Mouse (Mus musculus): ENCODE results near the gene Mef2c. TPM values are rescaled to one million over a fixed set of nuclear protein-coding genes. Genes with fewer than 3 reads are reported as not detected.

Gene Mef2c
- polyA plus RNA-seq, 1 experiment, result 308 TPM

DNA sequence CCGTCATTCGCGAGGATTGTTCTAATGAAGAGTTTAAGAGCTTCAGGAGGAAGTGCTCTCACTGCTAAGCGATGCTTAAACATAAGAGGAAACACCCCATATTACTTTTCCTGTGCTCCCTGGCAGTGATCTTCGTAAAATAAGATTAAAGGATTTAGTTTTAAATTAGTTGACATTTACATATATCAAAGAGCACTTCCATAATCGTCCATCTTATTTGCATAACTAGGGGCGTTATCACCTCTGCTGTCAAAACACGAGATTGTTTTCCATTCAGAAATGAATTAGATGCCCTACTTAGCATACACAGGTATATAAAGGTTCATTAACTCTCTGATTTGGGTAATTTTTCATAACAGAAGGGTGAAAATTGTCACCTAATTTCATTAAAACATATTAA, 71.0 kb downstream of the Mef2c start:
- no peak for TF ChIP-seq CTCF (IDR thresholded peaks at IDR 0.05; ENCODE audit: extremely low read depth, insufficient read depth, low read length)
- no peak for TF ChIP-seq POLR2A (IDR thresholded peaks at IDR 0.05; ENCODE audit: extremely low read depth, insufficient read depth, low read length)
- Histone ChIP-seq H3K4me3 (ENCODE audit: insufficient read depth, low read length) (no peak overlapping the region), H3K27ac (ENCODE audit: insufficient read depth, low read length) (0 out of 2 replicates have a peak overlapping the region, but pooled peaks have one; percentile 9), H3K4me1 (ENCODE audit: control insufficient read depth, insufficient read depth, low read length) (peaks cover 12% of the 10 kb centered on the region)

GRCm38 (mm10) chr13:83579410-83579809, 75.6 kb downstream of the Mef2c start:
- TF ChIP-seq CTCF (IDR thresholded peaks at IDR 0.05; ENCODE audit: extremely low read depth, insufficient read depth, low read length), result no peak
- H3K4me1 ChIP-seq (ENCODE audit: control insufficient read depth, insufficient read depth, low read length), result peaks cover 9% of the 10 kb centered on the region; the same call in 1 of the 2 replicates
- no peak overlapping the region for H3K27ac ChIP-seq (ENCODE audit: insufficient read depth, low read length)
- H3K4me3 ChIP-seq (ENCODE audit: insufficient read depth, low read length), result no peak overlapping the region

DNA sequence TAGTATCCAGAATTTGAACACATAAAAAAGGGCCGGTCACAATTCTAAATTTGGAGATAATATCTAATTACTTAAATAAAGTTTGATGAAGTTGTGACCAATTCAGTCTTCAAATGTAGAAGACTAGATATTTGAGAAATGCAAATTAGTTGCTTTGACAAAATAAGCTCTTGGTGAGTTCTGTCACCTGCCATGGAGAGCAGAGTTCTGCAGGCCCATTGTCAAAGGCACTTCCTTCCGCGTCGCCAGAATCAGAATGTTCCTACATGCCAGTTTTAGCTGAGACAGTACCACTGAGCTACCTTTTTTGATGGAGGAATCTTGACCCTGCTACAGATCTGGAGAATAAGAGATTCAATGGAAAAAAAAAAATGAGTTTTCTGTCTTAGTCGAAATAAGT, 77.0 kb downstream of the Mef2c start:
- H3K27ac ChIP-seq (ENCODE audit: insufficient read depth, low read length), result no peak overlapping the region
- peaks cover 9% of the 10 kb centered on the region; the same call in 1 of the 2 replicates for H3K4me1 ChIP-seq (ENCODE audit: control insufficient read depth, insufficient read depth, low read length)
- H3K4me3 ChIP-seq (ENCODE audit: insufficient read depth, low read length), result no peak overlapping the region
- TF ChIP-seq CTCF (IDR thresholded peaks at IDR 0.05; ENCODE audit: extremely low read depth, insufficient read depth, low read length) (no peak), POLR2A (IDR thresholded peaks at IDR 0.05; ENCODE audit: extremely low read depth, insufficient read depth, low read length) (no peak)

GRCm38 (mm10) chr13:83582564-83582963, 78.7 kb downstream of the Mef2c start:
- TF ChIP-seq POLR2A (IDR thresholded peaks at IDR 0.05; ENCODE audit: extremely low read depth, insufficient read depth, low read length), result no peak
- no peak for TF ChIP-seq CTCF (IDR thresholded peaks at IDR 0.05; ENCODE audit: extremely low read depth, insufficient read depth, low read length)
- H3K27ac ChIP-seq (ENCODE audit: insufficient read depth, low read length), result no peak overlapping the region
- no peak overlapping the region for H3K4me3 ChIP-seq (ENCODE audit: insufficient read depth, low read length)

GRCm38 (mm10) chr13:83583881-83584280, 80.0 kb downstream of the Mef2c start:
- peaks cover 11% of the 10 kb centered on the region; the same call in 1 of the 2 replicates for H3K4me1 ChIP-seq (ENCODE audit: control insufficient read depth, insufficient read depth, low read length)
- H3K4me3 ChIP-seq (ENCODE audit: insufficient read depth, low read length), result no peak overlapping the region
- H3K27ac ChIP-seq (ENCODE audit: insufficient read depth, low read length), result no peak overlapping the region
- TF ChIP-seq POLR2A (IDR thresholded peaks at IDR 0.05; ENCODE audit: extremely low read depth, insufficient read depth, low read length), result no peak
- no peak for TF ChIP-seq CTCF (IDR thresholded peaks at IDR 0.05; ENCODE audit: extremely low read depth, insufficient read depth, low read length)

More at GRCm38 (mm10) chr13:83582564-83582963, 78.7 kb downstream of the Mef2c start:
- peaks cover 9% of the 10 kb centered on the region; the same call in 1 of the 2 replicates for H3K4me1 ChIP-seq (ENCODE audit: control insufficient read depth, insufficient read depth, low read length)

GRCm38 (mm10) chr13:83585359-83585758, 81.5 kb downstream of the Mef2c start:
- H3K4me1 ChIP-seq (ENCODE audit: control insufficient read depth, insufficient read depth, low read length), result peaks cover 9% of the 10 kb centered on the region; the same call in 1 of the 2 replicates
- peak overlapping the region; percentile 59; the same call in 1 of the 2 replicates for H3K27ac ChIP-seq (ENCODE audit: insufficient read depth, low read length)

GRCm38 (mm10) chr13:83588186-83588585, 84.4 kb downstream of the Mef2c start:
- H3K4me1 ChIP-seq (ENCODE audit: control insufficient read depth, insufficient read depth, low read length), result peaks cover 9% of the 10 kb centered on the region; the same call in 1 of the 2 replicates
- H3K4me3 ChIP-seq (ENCODE audit: insufficient read depth, low read length), result no peak overlapping the region
- H3K27ac ChIP-seq (ENCODE audit: insufficient read depth, low read length), result no peak overlapping the region
- no peak for TF ChIP-seq CTCF (IDR thresholded peaks at IDR 0.05; ENCODE audit: extremely low read depth, insufficient read depth, low read length)

More at GRCm38 (mm10) chr13:83585359-83585758, 81.5 kb downstream of the Mef2c start:
- H3K4me3 ChIP-seq (ENCODE audit: insufficient read depth, low read length), result no peak overlapping the region
- TF ChIP-seq CTCF (IDR thresholded peaks at IDR 0.05; ENCODE audit: extremely low read depth, insufficient read depth, low read length), result no peak
- no peak for TF ChIP-seq POLR2A (IDR thresholded peaks at IDR 0.05; ENCODE audit: extremely low read depth, insufficient read depth, low read length)

GRCm38 (mm10) chr13:83590886-83591285, 87.1 kb downstream of the Mef2c start:
- TF ChIP-seq CTCF (IDR thresholded peaks at IDR 0.05; ENCODE audit: extremely low read depth, insufficient read depth, low read length) (no peak), POLR2A (IDR thresholded peaks at IDR 0.05; ENCODE audit: extremely low read depth, insufficient read depth, low read length) (no peak)
- H3K27ac ChIP-seq (ENCODE audit: insufficient read depth, low read length), result no peak overlapping the region
- peaks cover 2% of the 10 kb centered on the region; the same call in 1 of the 2 replicates for H3K4me1 ChIP-seq (ENCODE audit: control insufficient read depth, insufficient read depth, low read length)
- H3K4me3 ChIP-seq (ENCODE audit: insufficient read depth, low read length), result no peak overlapping the region

DNA sequence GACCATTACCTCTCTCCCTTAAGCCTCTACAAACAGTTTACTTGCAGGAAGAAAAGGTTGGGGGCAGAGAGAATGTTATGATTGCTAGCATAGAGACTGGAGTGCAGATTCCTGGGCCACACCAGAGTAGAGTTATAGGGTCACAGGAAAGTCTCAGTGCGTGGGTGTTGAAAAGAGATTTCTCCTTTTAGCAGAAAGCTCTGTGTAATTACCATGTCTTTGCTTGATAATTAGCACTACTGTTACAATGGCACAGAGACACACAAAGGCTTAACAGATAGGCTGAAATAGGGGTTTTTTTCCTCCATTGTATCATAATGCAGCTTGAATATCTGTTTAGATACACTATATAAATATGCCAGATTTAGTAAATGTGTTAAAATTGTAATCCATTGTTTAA, 91.6 kb downstream of the Mef2c start:
- no peak for TF ChIP-seq CTCF (IDR thresholded peaks at IDR 0.05; ENCODE audit: extremely low read depth, insufficient read depth, low read length)
- H3K4me1 ChIP-seq (ENCODE audit: control insufficient read depth, insufficient read depth, low read length), result peaks cover 6% of the 10 kb centered on the region
- H3K4me3 ChIP-seq (ENCODE audit: insufficient read depth, low read length), result no peak overlapping the region
- H3K27ac ChIP-seq (ENCODE audit: insufficient read depth, low read length), result no peak overlapping the region

- Histone ChIP-seq H3K4me1 (ENCODE audit: control insufficient read depth, insufficient read depth, low read length) (peaks cover 6% of the 10 kb centered on the region), H3K27ac (ENCODE audit: insufficient read depth, low read length) (no peak overlapping the region), H3K4me3 (ENCODE audit: insufficient read depth, low read length) (no peak overlapping the region)
- TF ChIP-seq POLR2A (IDR thresholded peaks at IDR 0.05; ENCODE audit: extremely low read depth, insufficient read depth, low read length) (no peak), CTCF (IDR thresholded peaks at IDR 0.05; ENCODE audit: extremely low read depth, insufficient read depth, low read length) (no peak)
These were observed 93.3 kb downstream of the Mef2c start for GRCm38 (mm10) chr13:83596989-83597738.
